Mouse (Mus musculus): Measurements from ENCODE around the gene Pdilt. TPM values are rescaled to one million over a fixed set of nuclear protein-coding genes. Genes with fewer than 3 reads are reported as not detected.
"Not testable (repeated sequence)": the region's sequence is repeated elsewhere in the genome, so short reads cannot be mapped to it uniquely, and the experiment has no call there.

The Pdilt gene
- polyA plus RNA-seq (2014; fragmentation: Nextera tagmentation; extraction: Ambion mirVana): 0.28 TPM in 1 of 2 replicates, not detected in the other

- no peak within 1 kb of the TSS for H3K4me2 ChIP-seq (replicated peaks; ENCODE audit: low read depth, low read length)
These were observed at the start of gene Pdilt for GRCm38 (mm10) chr7:119523389-119523788. Gene Pdilt (minus strand): TSS chr7:119523489.

GRCm38 (mm10) chr7:119562476-119562875 lies 39.2 kb upstream of the Pdilt start:
- not testable (repeated sequence) for H3K4me3 ChIP-seq (ENCODE audit: low read depth, low read length); H3K9ac ChIP-seq (ENCODE audit: low read depth, low read length); H3K4me2 ChIP-seq (replicated peaks; ENCODE audit: low read depth, low read length); H3K27ac ChIP-seq (ENCODE audit: low read depth, low read length); H3K4me1 ChIP-seq (replicated peaks; ENCODE audit: control insufficient read depth, insufficient read depth, low read length); H3K36me3 ChIP-seq (ENCODE audit: control insufficient read depth, insufficient read depth, low read length); ATAC-seq (ENCODE audit: low FRiP score); DNase-seq (ENCODE audit: low spot score); H3K9me3 ChIP-seq (ENCODE audit: control insufficient read depth, low read length); H3K27me3 ChIP-seq (ENCODE audit: control insufficient read depth, insufficient read depth, low read length)
- WGBS: 86% methylated on average over 2 of the region's 2 CpGs

More at GRCm38 (mm10) chr7:119523389-119523788, at the start of gene Pdilt:
- H3K27ac ChIP-seq (ENCODE audit: low read depth, low read length): no peak within 1 kb of the TSS
- no peak within 1 kb of the TSS for H3K9ac ChIP-seq (ENCODE audit: low read depth, low read length)
- WGBS: 70% methylated on average over 4 of the region's 4 CpGs
- no peaks in the 10 kb centered on the region for H3K36me3 ChIP-seq (ENCODE audit: control insufficient read depth, insufficient read depth, low read length)
- H3K27me3 ChIP-seq (ENCODE audit: control insufficient read depth, insufficient read depth, low read length): no peaks in the 10 kb centered on the region
- DNase-seq (ENCODE audit: low spot score) (no peak), ATAC-seq (ENCODE audit: low FRiP score) (no peak)
- H3K4me3 ChIP-seq (ENCODE audit: low read depth, low read length): no peak within 1 kb of the TSS
- no peaks in the 10 kb centered on the region for H3K9me3 ChIP-seq (ENCODE audit: control insufficient read depth, low read length)
- H3K4me1 ChIP-seq (replicated peaks; ENCODE audit: control insufficient read depth, insufficient read depth, low read length): no peaks in the 10 kb centered on the region

- H3K4me3 ChIP-seq (ENCODE audit: low read depth, low read length): no peak overlapping the region
- no peaks in the 10 kb centered on the region for H3K9me3 ChIP-seq (ENCODE audit: control insufficient read depth, low read length)
- no peak overlapping the region for H3K27ac ChIP-seq (ENCODE audit: low read depth, low read length)
- H3K4me2 ChIP-seq (replicated peaks; ENCODE audit: low read depth, low read length): no peak overlapping the region
- DNase-seq (ENCODE audit: low spot score) (no peak), ATAC-seq (ENCODE audit: low FRiP score) (no peak)
- no peak overlapping the region for H3K9ac ChIP-seq (ENCODE audit: low read depth, low read length)
- WGBS: 67% methylated on average over 4 of the region's 4 CpGs
- no peaks in the 10 kb centered on the region for H3K4me1 ChIP-seq (replicated peaks; ENCODE audit: control insufficient read depth, insufficient read depth, low read length)
- no peaks in the 10 kb centered on the region for H3K27me3 ChIP-seq (ENCODE audit: control insufficient read depth, insufficient read depth, low read length)
- no peaks in the 10 kb centered on the region for H3K36me3 ChIP-seq (ENCODE audit: control insufficient read depth, insufficient read depth, low read length)
These were observed 38.2 kb upstream of the Pdilt start for GRCm38 (mm10) chr7:119561441-119561840.

GRCm38 (mm10) chr7:119560452-119560835 lies 37.2 kb upstream of the Pdilt start:
- no peak overlapping the region for H3K27ac ChIP-seq (ENCODE audit: low read depth, low read length)
- H3K9me3 ChIP-seq (ENCODE audit: control insufficient read depth, low read length): no peaks in the 10 kb centered on the region
- no peaks in the 10 kb centered on the region for H3K36me3 ChIP-seq (ENCODE audit: control insufficient read depth, insufficient read depth, low read length)
- H3K4me3 ChIP-seq (ENCODE audit: low read depth, low read length): no peak overlapping the region
- H3K4me1 ChIP-seq (replicated peaks; ENCODE audit: control insufficient read depth, insufficient read depth, low read length): no peaks in the 10 kb centered on the region
- DNase-seq (ENCODE audit: low spot score) (no peak), ATAC-seq (ENCODE audit: low FRiP score) (no peak)
- no peak overlapping the region for H3K9ac ChIP-seq (ENCODE audit: low read depth, low read length)
- 83% methylated on average over 3 of the region's 3 CpGs for WGBS
- H3K27me3 ChIP-seq (ENCODE audit: control insufficient read depth, insufficient read depth, low read length): no peaks in the 10 kb centered on the region
- no peak overlapping the region for H3K4me2 ChIP-seq (replicated peaks; ENCODE audit: low read depth, low read length)

DNA sequence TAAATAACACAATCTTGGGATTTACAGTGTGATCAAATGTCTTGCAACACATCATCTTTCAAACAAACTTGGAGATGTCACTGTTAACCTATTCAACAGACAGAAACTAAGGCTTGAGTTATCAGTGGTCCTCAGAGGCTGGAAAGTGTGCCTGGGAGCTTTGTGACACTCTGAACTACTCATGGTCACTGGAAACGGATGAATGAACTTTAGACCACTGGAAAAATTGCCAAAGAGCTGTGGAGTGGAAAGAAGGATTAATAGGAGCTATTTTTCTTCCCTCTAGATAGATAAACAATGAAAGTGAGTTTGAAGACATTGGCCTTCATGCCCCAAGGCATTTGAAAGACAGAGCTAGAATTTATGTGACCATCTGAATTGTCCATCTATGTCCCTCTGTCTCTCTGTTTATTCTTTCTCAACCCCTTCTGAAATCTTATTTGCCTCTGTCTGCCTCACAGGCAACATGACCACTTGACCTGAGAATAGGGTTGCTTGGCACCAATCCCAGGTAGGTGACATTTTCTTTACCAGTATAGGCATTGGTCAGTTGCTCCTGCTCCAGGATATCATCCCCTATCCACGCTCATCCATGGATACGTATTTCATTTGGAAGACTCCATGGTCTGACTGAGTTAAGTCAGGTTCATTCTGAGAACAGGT lies 36.6 kb upstream of the Pdilt start:
- Histone ChIP-seq H3K27ac (ENCODE audit: low read depth, low read length) (no peak overlapping the region), H3K9ac (ENCODE audit: low read depth, low read length) (no peak overlapping the region)

GRCm38 (mm10) chr7:119554040-119554439 lies 30.8 kb upstream of the Pdilt start, which contains the start of gene Acsm2:
Gene Acsm2 (plus strand): TSS chr7:119554340.
- no peak for ATAC-seq (ENCODE audit: low FRiP score)

More for the DNA sequence above, 36.6 kb upstream of the Pdilt start:
- Histone ChIP-seq H3K4me2 (replicated peaks; ENCODE audit: low read depth, low read length) (no peak overlapping the region), H3K4me3 (ENCODE audit: low read depth, low read length) (no peak overlapping the region), H3K4me1 (replicated peaks; ENCODE audit: control insufficient read depth, insufficient read depth, low read length) (no peaks in the 10 kb centered on the region), H3K36me3 (ENCODE audit: control insufficient read depth, insufficient read depth, low read length) (no peaks in the 10 kb centered on the region), H3K27me3 (ENCODE audit: control insufficient read depth, insufficient read depth, low read length) (no peaks in the 10 kb centered on the region), H3K9me3 (ENCODE audit: control insufficient read depth, low read length) (no peaks in the 10 kb centered on the region)
- DNase-seq (ENCODE audit: low spot score): no peak
- no peak for ATAC-seq (ENCODE audit: low FRiP score)
- 91% methylated on average over 3 of the region's 3 CpGs for WGBS

GRCm38 (mm10) chr7:119550471-119551222 lies 27.4 kb upstream of the Pdilt start:
- no peak for ATAC-seq (ENCODE audit: low FRiP score)

More at GRCm38 (mm10) chr7:119554040-119554439, 30.8 kb upstream of the Pdilt start, which contains the start of gene Acsm2:
- Histone ChIP-seq H3K4me1 (replicated peaks; ENCODE audit: control insufficient read depth, insufficient read depth, low read length) (no peaks in the 10 kb centered on the region), H3K4me2 (replicated peaks; ENCODE audit: low read depth, low read length) (no peak within 1 kb of the TSS), H3K27ac (ENCODE audit: low read depth, low read length) (no peak within 1 kb of the TSS), H3K27me3 (ENCODE audit: control insufficient read depth, insufficient read depth, low read length) (no peaks in the 10 kb centered on the region), H3K9me3 (ENCODE audit: control insufficient read depth, low read length) (no peaks in the 10 kb centered on the region), H3K4me3 (ENCODE audit: low read depth, low read length) (no peak within 1 kb of the TSS), H3K36me3 (ENCODE audit: control insufficient read depth, insufficient read depth, low read length) (no peaks in the 10 kb centered on the region), H3K9ac (ENCODE audit: low read depth, low read length) (no peak within 1 kb of the TSS)
- no peak for DNase-seq (ENCODE audit: low spot score)
- WGBS: 92% methylated on average over 1 of the region's 1 CpGs

DNA sequence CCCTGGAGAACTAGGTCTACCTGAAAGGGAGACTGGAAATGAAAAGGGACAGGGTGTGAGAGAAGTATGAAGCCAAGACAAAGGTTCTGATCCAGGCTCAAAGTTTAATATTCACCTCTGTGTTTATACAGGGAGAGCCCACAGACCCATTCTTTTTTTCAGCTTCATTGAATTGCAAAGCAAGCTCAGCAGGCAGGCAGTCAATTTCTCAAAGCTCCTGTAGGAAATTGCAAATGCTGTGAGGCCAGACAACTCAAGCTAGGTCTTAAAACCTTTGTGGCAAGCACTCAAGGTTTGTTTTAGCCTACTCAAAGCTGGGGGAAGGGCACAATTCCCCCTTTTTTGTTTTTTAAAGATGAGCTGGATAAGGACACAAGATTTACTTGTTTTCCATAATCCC lies 22.3 kb upstream of the Pdilt start:
- no peaks in the 10 kb centered on the region for H3K9me3 ChIP-seq (ENCODE audit: control insufficient read depth, low read length)
- no peak overlapping the region for H3K27ac ChIP-seq (ENCODE audit: low read depth, low read length)
- no peaks in the 10 kb centered on the region for H3K27me3 ChIP-seq (ENCODE audit: control insufficient read depth, insufficient read depth, low read length)
- ATAC-seq (ENCODE audit: low FRiP score) (no peak), DNase-seq (ENCODE audit: low spot score) (no peak)
- no peaks in the 10 kb centered on the region for H3K36me3 ChIP-seq (ENCODE audit: control insufficient read depth, insufficient read depth, low read length)
- H3K9ac ChIP-seq (ENCODE audit: low read depth, low read length): no peak overlapping the region
- H3K4me2 ChIP-seq (replicated peaks; ENCODE audit: low read depth, low read length): no peak overlapping the region
- H3K4me3 ChIP-seq (ENCODE audit: low read depth, low read length): no peak overlapping the region
- no peaks in the 10 kb centered on the region for H3K4me1 ChIP-seq (replicated peaks; ENCODE audit: control insufficient read depth, insufficient read depth, low read length)

More at GRCm38 (mm10) chr7:119550471-119551222, 27.4 kb upstream of the Pdilt start:
- no peak overlapping the region for H3K27ac ChIP-seq (ENCODE audit: low read depth, low read length)
- H3K4me1 ChIP-seq (replicated peaks; ENCODE audit: control insufficient read depth, insufficient read depth, low read length): no peaks in the 10 kb centered on the region
- no peak for DNase-seq (ENCODE audit: low spot score)
- no peak overlapping the region for H3K9ac ChIP-seq (ENCODE audit: low read depth, low read length)
- H3K36me3 ChIP-seq (ENCODE audit: control insufficient read depth, insufficient read depth, low read length): no peaks in the 10 kb centered on the region
- H3K4me3 ChIP-seq (ENCODE audit: low read depth, low read length): no peak overlapping the region
- no peaks in the 10 kb centered on the region for H3K27me3 ChIP-seq (ENCODE audit: control insufficient read depth, insufficient read depth, low read length)
- 91% methylated on average over 3 of the region's 3 CpGs for WGBS
- H3K4me2 ChIP-seq (replicated peaks; ENCODE audit: low read depth, low read length): no peak overlapping the region
- no peaks in the 10 kb centered on the region for H3K9me3 ChIP-seq (ENCODE audit: control insufficient read depth, low read length)

DNA sequence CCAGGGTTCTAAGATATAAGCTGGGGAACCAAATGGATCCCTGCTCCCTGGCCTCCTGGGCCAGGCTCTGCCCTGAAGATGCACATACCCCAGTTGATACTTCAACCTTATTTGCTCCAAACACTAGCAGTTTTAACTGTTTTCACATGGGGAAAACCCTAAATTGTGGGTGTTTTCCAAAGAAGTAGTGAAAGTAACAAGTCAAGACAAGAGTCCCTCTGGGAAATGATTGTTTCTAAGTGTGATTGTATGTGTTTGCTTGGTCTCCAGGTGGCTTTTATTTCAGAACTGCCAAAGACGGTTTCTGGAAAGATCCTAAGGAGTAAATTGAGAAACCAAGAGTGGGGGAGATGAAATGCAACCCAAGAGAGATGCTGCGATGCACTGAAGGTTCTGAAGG lies 19.2 kb upstream of the Pdilt start:
- no peaks in the 10 kb centered on the region for H3K4me1 ChIP-seq (replicated peaks; ENCODE audit: control insufficient read depth, insufficient read depth, low read length)
- DNase-seq (ENCODE audit: low spot score): no peak
- no peak overlapping the region for H3K9ac ChIP-seq (ENCODE audit: low read depth, low read length)
- no peaks in the 10 kb centered on the region for H3K27me3 ChIP-seq (ENCODE audit: control insufficient read depth, insufficient read depth, low read length)
- no peak overlapping the region for H3K4me3 ChIP-seq (ENCODE audit: low read depth, low read length)
- no peaks in the 10 kb centered on the region for H3K9me3 ChIP-seq (ENCODE audit: control insufficient read depth, low read length)
- 86% methylated on average over 2 of the region's 2 CpGs for WGBS
- H3K36me3 ChIP-seq (ENCODE audit: control insufficient read depth, insufficient read depth, low read length): no peaks in the 10 kb centered on the region
- no peak for ATAC-seq (ENCODE audit: low FRiP score)
- H3K4me2 ChIP-seq (replicated peaks; ENCODE audit: low read depth, low read length): no peak overlapping the region
- H3K27ac ChIP-seq (ENCODE audit: low read depth, low read length): no peak overlapping the region

Measured in hindbrain, embryonic 11.5 days (tissue).